Mouse (Mus musculus) G1E (cell line): ENCODE measurements around the gene Gm20671.
"Not testable (repeated sequence)": the region's sequence is repeated elsewhere in the genome, so short reads cannot be mapped to it uniquely, and the experiment has no call there.

ENCODE experiments used
- CTCF ChIP-seq: IDR thresholded peaks from 2 replicates; pipeline ENCODE4 v1.5.1; 2012; ENCODE audit warnings: low read depth, low read length, inconsistent platforms, mixed read lengths
- GATA1 ChIP-seq: IDR thresholded peaks from 2 replicates; pipeline ENCODE4 v1.6.1; 2012; ENCODE audit warnings: borderline replicate concordance, low read length, inconsistent platforms, mixed read lengths
- GATA2 ChIP-seq: IDR thresholded peaks from 2 replicates; pipeline ENCODE4 v1.6.1; 2012; ENCODE audit warnings: low read depth, low read length, inconsistent platforms, borderline replicate concordance
- POLR2AphosphoS5 ChIP-seq: IDR thresholded peaks from 2 replicates; pipeline ENCODE4 v1.6.1; 2012; ENCODE audit warnings: low read depth, low read length, inconsistent platforms; ENCODE audit not compliant: insufficient replicate concordance
- TAL1 ChIP-seq: conservative IDR thresholded peaks from 2 replicates; pipeline ENCODE4 v1.6.1; 2012; ENCODE audit warnings: low read depth, low read length, inconsistent platforms, mixed read lengths

- TF ChIP-seq POLR2AphosphoS5, CTCF, GATA2, GATA1, TAL1: not testable (repeated sequence)
Measured at GRCm38 (mm10) chr5:32733892-32734291, 93.0 kb downstream of the Gm20671 start.
